Mouse (Mus musculus): ENCODE data around the gene Ppip5k1. TPM values are rescaled to one million over a fixed set of nuclear protein-coding genes. Genes with fewer than 3 reads are reported as not detected.
"Not testable (repeated sequence)": the region's sequence is repeated elsewhere in the genome, so short reads cannot be mapped to it uniquely, and the experiment has no call there.

The Ppip5k1 gene
- total RNA-seq (2021): 100 to 1,000 TPM; 106 to 110 TPM
- long read RNA-seq, experiment 1, full-length matches to known transcripts: 3 of 26 reads
- long read RNA-seq, experiment 1, partial matches to known transcripts: 6 of 26 reads
- long read RNA-seq, experiment 1, other reads (novel, unspliced or antisense): 17 of 26 reads
- long read RNA-seq, experiment 2, full-length matches to known transcripts: 3 of 46 reads
- long read RNA-seq, experiment 2, partial matches to known transcripts: 13 of 46 reads
- long read RNA-seq, experiment 2, other reads (novel, unspliced or antisense): 30 of 46 reads

DNA sequence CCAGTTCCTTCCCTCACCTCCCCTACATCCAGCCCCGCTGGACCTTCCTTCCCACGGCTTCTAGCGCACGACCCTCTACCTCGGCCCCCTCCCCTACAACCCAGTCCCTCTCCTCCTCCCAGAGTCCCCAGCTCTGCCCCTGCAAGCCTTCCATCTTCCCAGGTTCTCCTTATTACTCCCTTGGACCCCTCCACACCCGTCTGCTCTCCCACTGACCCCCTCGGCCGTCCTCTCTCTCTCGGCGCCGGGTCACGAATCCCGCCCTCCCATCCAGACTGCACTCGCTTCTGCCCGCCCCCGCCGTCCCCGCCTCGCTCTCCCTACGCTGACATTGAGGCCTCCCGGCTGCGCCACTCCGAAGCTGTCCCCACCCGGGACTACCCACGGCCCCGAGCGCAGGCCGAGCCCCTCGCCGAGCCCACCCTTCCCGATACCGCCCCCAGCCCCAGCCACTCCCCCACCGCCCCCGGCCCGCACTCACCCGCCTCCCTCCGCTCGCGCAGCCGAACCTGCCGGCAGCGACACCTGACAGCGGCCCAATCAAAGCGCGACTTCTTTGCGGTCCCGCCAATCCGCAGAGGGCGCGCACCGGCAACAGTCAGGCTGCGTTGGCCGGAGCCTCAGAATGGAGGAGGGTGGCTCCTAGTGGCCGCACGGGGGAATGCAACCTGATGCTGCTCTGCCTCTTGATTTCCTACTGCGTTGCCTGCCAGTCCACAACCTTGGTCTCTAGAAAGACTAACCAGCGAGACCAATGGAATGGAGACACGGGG is at the start of gene Ppip5k1:
TSS of gene Ppip5k1 (minus strand) at position 577 of the 773 bp plus-strand sequence.
- peak; percentile 97 to 98 for DNase-seq (ENCODE audit: low spot score in 2 of 2)
- Histone ChIP-seq H3K4me3 (peak within 1 kb of the TSS; percentile 84), H3K27ac (peak within 1 kb of the TSS; percentile 93)
- peak; percentile 89 for TF ChIP-seq CTCF (conservative IDR thresholded peaks at IDR 0.05)

DNA sequence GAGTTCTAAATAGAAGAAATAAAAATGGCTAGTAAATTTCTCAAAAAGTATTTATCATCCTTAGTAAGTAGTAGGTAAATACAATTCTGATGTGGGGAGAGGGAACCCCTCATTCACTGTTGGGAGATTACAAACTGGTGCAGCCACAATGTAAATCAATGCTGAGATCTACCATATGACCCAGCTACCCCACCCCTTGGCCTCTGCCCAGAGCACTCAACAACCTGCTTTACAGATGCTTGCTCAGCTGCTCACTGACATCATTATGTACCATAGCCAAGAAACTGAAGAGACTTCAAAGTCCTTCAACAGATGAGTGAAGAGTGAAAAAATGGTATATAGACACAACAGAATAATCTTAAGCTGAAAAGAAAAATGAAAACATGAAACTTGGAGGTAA is 48.1 kb upstream of the Ppip5k1 start:
- DNase-seq (ENCODE audit: low spot score in 2 of 2): no peak
- no peak overlapping the region for H3K4me3 ChIP-seq
- no peak for TF ChIP-seq CTCF (conservative IDR thresholded peaks at IDR 0.05)
- H3K27ac ChIP-seq: no peak overlapping the region

DNA sequence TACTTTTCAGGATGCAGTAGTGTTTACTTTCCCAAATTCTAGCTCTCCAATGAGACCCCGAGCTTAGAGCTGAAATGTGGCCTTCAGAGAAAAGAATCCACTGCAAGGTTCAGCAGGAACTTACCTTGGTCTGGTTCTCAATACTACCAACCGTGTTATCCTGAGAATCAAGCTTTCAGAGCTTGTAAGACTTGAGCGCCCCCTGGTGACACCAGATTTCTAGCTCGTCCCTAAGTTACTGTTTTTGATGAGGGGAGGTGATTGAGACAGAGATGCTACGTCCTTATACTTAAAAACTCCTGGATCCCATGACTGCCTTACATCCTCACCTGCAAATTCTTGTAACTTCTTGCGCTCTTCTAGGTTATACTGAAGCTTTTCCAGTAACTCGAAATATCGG is 41.4 kb upstream of the Ppip5k1 start:
- TF ChIP-seq CTCF (conservative IDR thresholded peaks at IDR 0.05): peak; percentile 88
- H3K27ac ChIP-seq: no peak overlapping the region

DNA sequence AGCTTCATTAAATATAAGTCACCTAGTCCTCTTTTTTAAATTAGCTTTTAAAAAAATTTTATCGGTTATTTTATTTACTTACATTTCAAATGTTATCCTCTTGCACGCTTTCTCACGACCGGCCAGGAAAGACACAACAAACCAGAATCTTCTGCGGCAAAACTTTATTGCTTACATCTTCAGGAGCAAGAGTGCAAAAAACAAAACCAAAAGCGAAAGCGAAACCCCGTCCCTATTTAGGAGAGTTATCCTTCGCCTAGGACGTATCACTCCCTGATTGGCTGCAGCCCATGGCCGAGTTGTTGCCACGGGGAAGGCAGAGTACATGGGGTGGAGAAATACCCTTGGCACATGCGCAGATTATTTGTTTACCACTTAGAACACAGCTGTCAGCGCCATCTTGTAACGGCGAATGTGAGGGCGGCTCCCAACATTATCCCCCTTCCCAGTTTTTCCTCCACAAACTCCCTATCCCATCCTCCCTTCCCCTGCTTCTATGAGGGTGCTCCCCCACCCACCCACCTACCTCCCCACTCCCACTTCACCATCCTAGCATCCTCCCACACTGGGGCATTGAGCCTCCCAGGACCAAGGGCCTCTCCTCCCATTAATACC is 31.9 kb upstream of the Ppip5k1 start, which contains the start of gene Strc:
TSS of gene Strc (minus strand) at position 208 of the 615 bp plus-strand sequence.
- not testable (repeated sequence) for DNase-seq (ENCODE audit: low spot score in 2 of 2); H3K27ac ChIP-seq; H3K4me3 ChIP-seq

More for the DNA sequence above, 41.4 kb upstream of the Ppip5k1 start:
- DNase-seq (ENCODE audit: low spot score in 2 of 2): peak; percentile 77 to 91
- no peak overlapping the region for H3K4me3 ChIP-seq

DNA sequence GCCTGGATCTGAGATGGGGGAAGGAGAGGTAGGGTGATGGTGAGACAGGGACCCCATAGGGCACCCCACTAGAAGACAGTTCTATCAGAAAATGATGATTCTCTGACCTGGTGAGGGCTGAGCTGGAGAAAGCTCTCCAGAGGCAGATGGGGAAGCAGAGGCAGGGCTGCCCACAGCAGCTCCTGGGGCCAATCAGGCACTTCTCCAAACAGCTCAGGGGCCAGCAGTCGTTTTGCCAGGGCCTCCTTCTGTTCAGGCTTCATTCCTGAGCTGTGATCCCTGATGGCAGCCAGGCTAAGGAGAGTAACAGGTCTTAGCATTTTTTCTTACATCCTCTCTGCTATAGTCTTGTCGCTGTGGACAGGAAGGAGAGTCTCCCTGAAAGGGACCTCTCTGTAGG is 19.6 kb upstream of the Ppip5k1 start:
- no peak for DNase-seq (ENCODE audit: low spot score in 2 of 2)
- no peak overlapping the region for H3K4me3 ChIP-seq

DNA sequence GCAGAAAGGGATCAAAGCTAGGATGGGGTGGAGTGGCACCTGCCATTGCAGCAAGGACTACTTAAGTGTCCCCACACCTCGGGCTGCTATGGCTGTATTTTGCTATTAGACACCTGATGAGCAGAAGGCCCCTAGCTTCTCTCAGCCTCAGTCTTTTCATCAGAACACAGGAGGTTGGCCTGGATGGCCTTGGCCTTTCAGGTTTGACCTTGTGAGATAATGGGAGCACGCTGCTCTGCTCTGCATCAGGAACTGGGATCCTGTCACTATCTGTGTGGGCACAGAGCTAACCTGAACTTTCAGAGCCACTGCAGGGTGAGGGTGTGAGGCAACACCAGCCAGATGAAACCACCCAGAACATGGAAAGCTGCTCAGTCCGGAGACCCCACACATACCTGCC is 17.1 kb upstream of the Ppip5k1 start:
- no peak overlapping the region for H3K27ac ChIP-seq
- H3K4me3 ChIP-seq: no peak overlapping the region
- no peak for DNase-seq (ENCODE audit: low spot score in 2 of 2)
- TF ChIP-seq CTCF (conservative IDR thresholded peaks at IDR 0.05): no peak

More for the DNA sequence above, 19.6 kb upstream of the Ppip5k1 start:
- H3K27ac ChIP-seq: no peak overlapping the region
- no peak for TF ChIP-seq CTCF (conservative IDR thresholded peaks at IDR 0.05)

DNA sequence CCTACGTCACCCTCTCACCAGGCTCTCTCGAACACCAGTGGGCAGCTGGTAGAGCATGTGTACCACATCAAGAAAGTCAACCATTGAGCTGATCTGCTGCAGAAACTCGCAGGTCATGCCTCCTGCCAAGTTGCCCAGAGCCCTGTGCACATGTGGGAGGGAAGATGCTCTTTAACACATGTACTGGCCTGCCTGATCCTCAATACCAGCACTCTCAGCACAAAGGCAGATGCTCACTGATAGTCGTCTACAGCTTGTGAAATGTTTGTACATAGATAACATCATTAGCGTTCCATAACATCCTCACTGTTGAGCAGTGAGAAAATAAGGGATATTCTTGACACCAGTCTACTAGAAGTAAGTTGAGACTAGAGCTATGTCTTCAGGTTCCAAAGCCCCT is 15.7 kb upstream of the Ppip5k1 start:
- Histone ChIP-seq H3K27ac (no peak overlapping the region), H3K4me3 (no peak overlapping the region)
- no peak for TF ChIP-seq CTCF (conservative IDR thresholded peaks at IDR 0.05)
- no peak for DNase-seq (ENCODE audit: low spot score in 2 of 2)

DNA sequence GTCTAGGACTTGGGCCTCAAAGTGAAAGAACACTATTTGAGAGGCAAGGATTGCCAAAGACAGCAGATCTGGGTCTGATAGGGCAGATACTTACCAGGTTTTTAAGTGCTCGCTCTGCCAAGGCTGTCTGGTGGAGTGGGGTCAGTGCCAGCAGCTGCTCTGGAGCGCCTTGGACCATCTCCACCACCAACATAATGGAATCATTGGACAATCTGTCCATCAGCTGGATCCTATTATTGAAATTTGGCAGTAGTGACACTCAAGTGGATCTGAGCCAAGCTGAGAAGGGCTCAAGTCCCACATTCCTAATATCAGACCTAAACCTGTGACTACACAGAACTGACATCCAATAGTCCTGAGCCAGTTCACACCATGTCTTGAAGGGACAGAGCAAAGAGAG is 13.6 kb upstream of the Ppip5k1 start:
- no peak overlapping the region for H3K27ac ChIP-seq
- no peak for TF ChIP-seq CTCF (conservative IDR thresholded peaks at IDR 0.05)
- H3K4me3 ChIP-seq: no peak overlapping the region
- no peak for DNase-seq (ENCODE audit: low spot score in 2 of 2)

DNA sequence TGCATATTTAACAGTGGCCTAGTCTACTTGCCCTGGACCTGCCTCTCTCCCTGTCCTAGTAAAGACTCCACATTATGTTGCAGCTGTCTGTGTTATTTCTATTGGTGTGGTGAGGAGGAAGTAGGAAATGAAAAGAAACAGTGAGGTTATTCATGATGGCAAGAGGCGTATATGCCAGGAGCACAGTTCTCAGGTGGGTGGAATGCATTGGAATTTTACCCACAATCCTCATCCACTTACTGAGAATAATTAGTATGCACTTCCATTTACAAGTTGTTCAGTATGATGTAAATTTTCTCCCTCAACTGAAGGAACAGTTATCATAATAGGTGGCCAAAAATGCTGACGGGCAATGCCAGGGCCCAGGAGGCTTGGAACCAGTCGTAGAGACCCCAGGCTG is 8.5 kb upstream of the Ppip5k1 start:
- H3K4me3 ChIP-seq: no peak overlapping the region
- no peak for TF ChIP-seq CTCF (conservative IDR thresholded peaks at IDR 0.05)
- no peak for DNase-seq (ENCODE audit: low spot score in 2 of 2)
- no peak overlapping the region; the same call in 1 of the 2 replicates for H3K27ac ChIP-seq

DNA sequence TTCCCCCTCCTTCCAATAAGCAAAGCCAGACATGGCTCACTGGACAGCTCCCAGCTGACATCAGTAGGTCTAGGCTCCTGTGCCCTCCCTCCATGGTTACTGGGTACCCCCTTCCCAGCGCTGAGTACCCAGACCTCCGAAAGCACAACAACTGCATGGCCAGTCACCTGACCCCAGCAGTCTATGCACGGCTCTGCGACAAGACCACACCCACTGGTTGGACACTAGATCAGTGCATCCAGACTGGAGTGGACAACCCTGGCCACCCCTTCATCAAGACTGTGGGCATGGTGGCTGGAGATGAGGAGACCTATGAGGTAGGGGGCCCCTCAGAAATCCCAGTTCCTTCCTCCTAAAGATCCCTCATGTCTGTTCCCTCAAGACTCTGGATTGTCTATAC is 4.3 kb upstream of the Ppip5k1 start:
- no peak for DNase-seq (ENCODE audit: low spot score in 2 of 2)
- Histone ChIP-seq H3K27ac (peak overlapping the region; percentile 91; the same call in 1 of the 2 replicates), H3K4me3 (peak overlapping the region; percentile 65)
- TF ChIP-seq CTCF (conservative IDR thresholded peaks at IDR 0.05): no peak

DNA sequence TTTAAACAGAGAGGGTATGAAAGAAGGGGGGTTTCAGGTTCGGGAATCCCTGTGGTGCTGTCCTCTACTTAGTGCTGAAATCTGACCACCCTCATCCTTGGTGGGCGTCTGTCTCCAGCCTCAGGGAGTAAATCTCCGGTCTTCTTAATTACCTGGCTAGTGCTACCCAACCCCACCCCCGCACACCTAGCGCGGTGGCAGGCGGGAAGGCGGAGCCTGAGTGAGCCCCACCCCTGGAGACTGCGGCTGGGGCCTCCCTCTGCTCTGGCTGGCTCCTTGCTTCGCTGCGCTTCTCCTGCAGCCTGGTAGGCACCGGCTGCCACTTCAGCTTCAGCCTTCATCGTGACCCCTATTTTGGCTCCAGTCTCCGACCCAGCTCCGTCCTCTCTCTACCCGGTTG is 3.2 kb upstream of the Ppip5k1 start:
- peak overlapping the region; percentile 91 for H3K27ac ChIP-seq
- TF ChIP-seq CTCF (conservative IDR thresholded peaks at IDR 0.05): no peak

DNA sequence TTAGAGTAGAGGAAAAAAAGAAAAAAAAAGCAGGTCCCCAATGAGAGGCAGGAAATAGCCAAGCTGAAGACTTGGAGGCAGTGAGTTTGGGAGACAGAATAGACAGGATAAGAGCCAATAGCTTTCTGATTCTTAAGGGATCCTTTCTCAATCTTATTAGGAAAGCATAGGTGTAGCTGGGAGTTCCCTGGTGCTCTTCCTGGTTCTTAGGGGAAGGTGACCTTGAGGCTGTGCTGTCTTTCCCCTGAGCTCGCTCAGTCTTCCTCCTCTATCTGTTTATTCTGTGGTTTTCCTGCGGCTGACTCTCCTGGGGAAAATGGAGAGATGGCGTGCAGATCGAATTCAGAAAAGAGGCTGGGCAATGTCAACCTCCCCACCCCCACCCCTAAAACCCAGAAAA is 2.8 kb upstream of the Ppip5k1 start:
- DNase-seq (ENCODE audit: low spot score in 2 of 2): no peak
- H3K27ac ChIP-seq: peak overlapping the region; percentile 91
- H3K4me3 ChIP-seq: peak overlapping the region; percentile 65
- TF ChIP-seq CTCF (conservative IDR thresholded peaks at IDR 0.05): no peak

More for the DNA sequence above, 3.2 kb upstream of the Ppip5k1 start:
- DNase-seq (ENCODE audit: low spot score in 2 of 2): peak; percentile 84 to 89
- peak overlapping the region; percentile 65 for H3K4me3 ChIP-seq

DNA sequence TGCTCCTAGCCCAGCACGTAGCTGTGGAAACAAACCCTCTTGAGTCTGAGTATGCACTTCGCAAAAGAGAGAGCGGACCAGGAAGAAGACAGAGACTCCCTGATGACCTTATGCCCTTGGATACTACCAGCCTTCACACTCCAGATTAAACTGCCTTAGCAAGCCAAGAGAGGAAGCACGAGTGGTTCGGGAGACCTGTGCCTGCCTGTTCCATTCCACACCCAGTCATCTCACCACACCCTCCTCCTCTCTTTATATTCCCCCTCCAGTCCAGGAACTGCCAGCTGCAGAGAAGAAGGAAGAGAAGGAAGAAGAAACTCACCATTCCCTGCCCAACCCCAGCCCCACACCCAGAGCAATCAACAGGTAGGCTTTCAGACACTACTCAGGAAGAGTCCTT is 2.3 kb upstream of the Ppip5k1 start, which contains the start of gene Ckmt1:
TSS of gene Ckmt1 (plus strand) at position 221 of the 400 bp plus-strand sequence.
- DNase-seq (ENCODE audit: low spot score in 2 of 2): no peak
- Histone ChIP-seq H3K4me3 (peak within 1 kb of the TSS; percentile 65), H3K27ac (peak within 1 kb of the TSS; percentile 91)
- no peak for TF ChIP-seq CTCF (conservative IDR thresholded peaks at IDR 0.05)
